Mouse (Mus musculus) lung, embryonic 15.5 days (tissue): Measurements from ENCODE around the gene Rpap3. TPM values are rescaled to one million over a fixed set of nuclear protein-coding genes. Genes with fewer than 3 reads are reported as not detected.
"Not testable (repeated sequence)": the region's sequence is repeated elsewhere in the genome, so short reads cannot be mapped to it uniquely, and the experiment has no call there.

Experiments
- ATAC-seq: fragments of 200-750 bp; cut with Nextera tagmentation; 2 replicates; pipeline ENCODE4 v1.8.0; 2017; ENCODE audit warnings: moderate number of reproducible peaks, borderline replicate concordance; ENCODE audit not compliant: low FRiP score, low TSS enrichment; ENCODE audit errors: extremely low read depth
- H3K27ac ChIP-seq: fragments of 300-500 bp; sonication (generic); 2 replicates; pipeline ENCODE4 v1.5.1; 2015; ENCODE audit warnings: moderate library complexity, mild to moderate bottlenecking, inconsistent platforms
- H3K27me3 ChIP-seq: fragments of 300-500 bp; sonication (generic); 2 replicates; pipeline ENCODE4 v1.6.1; 2015; ENCODE audit warnings: inconsistent platforms
- H3K36me3 ChIP-seq: fragments of 300-500 bp; sonication (generic); 2 replicates; pipeline ENCODE4 v1.6.1; 2015; ENCODE audit warnings: inconsistent platforms
- H3K4me1 ChIP-seq: fragments of 300-500 bp; sonication (generic); 2 replicates; pipeline ENCODE4 v1.6.1; 2015; ENCODE audit warnings: inconsistent platforms
- H3K4me2 ChIP-seq: fragments of 300-500 bp; sonication (generic); 2 replicates; pipeline ENCODE4 v1.6.1; 2015; ENCODE audit warnings: inconsistent platforms, mild to moderate bottlenecking, moderate library complexity
- H3K4me3 ChIP-seq: fragments of 300-500 bp; sonication (generic); 2 replicates; pipeline ENCODE4 v1.5.1; 2015; ENCODE audit warnings: mild to moderate bottlenecking, inconsistent platforms
- H3K9ac ChIP-seq: fragments of 300-500 bp; sonication (generic); 2 replicates; pipeline ENCODE4 v1.6.1; 2015; ENCODE audit warnings: inconsistent platforms
- H3K9me3 ChIP-seq: fragments of 300-500 bp; sonication (generic); 2 replicates; pipeline ENCODE4 v1.6.1; 2016; ENCODE audit warnings: inconsistent platforms
- WGBS: fragments of 180-500 bp; shearing (Covaris S2); methylation state at CpG from one replicate; pipeline ENCODE4 v1.1.7; 2015; 5-methylcytosine and 5-hydroxymethylcytosine counted together
- polyA plus RNA-seq: library from polyadenylated mRNA; unstranded; fragments of >200 nt; fragmentation: Nextera tagmentation; extraction: Ambion mirVana; gene quantifications from 2 replicates; pipeline ENCODE4 v1.2.1, GENCODE M21; 2015

Gene Rpap3
- polyA plus RNA-seq, 1 experiment from 2014 or later: 24.6 TPM

DNA sequence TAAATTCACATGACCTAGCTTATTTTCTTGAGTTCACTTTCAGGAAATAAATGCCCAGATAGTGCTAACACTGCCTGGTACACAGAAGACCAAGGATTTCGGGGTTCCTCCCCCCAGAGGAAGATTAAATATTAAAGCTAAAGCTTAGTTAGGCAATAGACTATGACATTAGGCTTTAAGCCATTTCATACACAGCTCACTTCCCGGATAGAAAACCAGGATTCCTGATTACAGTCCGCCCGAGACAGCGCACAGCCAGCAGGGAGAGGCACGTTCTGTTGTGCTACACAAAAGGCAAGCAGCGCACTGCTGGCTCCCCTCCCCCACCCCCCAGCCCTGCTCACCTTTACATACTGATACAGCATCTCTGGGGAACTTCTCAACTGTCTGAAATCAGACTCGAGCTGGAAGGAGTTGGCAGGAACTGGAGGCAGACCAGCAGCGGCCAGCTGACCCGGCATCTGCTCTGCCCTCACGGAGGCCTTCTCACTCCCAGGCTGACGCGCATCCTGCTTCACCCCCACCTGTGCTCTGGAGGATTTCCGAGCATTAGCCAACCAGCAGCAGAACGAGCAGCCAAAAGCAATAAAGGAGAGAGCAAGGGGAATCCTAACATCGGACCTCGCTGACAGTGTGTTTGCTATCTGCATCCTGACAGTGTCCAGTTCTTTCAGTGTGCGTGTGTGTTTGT is 25.5 kb downstream of the Rpap3 start:
- H3K9me3 ChIP-seq: no peaks in the 10 kb centered on the region
- H3K9ac ChIP-seq: no peak overlapping the region
- H3K4me3 ChIP-seq: no peak overlapping the region
- no peak overlapping the region for H3K27ac ChIP-seq
- H3K4me1 ChIP-seq: no peaks in the 10 kb centered on the region
- H3K27me3 ChIP-seq: no peaks in the 10 kb centered on the region
- no peak for ATAC-seq
- peaks cover 79% of the 10 kb centered on the region for H3K36me3 ChIP-seq
- no peak overlapping the region for H3K4me2 ChIP-seq
- 77% methylated on average over 18 of the region's 18 CpGs for WGBS

DNA sequence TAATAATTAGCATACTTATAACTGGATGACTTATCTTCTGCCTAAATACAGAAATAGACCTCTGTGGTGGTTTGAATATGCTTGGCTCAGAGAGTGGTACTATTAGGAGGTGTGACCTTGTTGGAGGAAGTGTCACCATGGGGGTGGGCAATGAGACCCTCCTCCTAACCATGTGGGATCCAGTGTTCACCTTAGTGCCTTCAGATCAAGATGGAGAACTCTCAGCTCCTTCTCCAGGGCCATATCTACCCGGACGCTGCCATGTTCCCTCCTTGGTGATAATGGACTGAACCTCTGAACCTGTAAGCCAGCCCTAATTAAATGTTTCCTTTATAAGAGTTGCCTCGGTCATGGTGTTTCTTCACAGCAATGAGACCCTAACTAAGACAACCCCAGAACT is 28.3 kb downstream of the Rpap3 start:
- H3K9ac ChIP-seq: no peak overlapping the region
- no peaks in the 10 kb centered on the region for H3K9me3 ChIP-seq
- ATAC-seq: no peak
- peaks cover 68% of the 10 kb centered on the region for H3K36me3 ChIP-seq
- H3K4me3 ChIP-seq: no peak overlapping the region
- no peak overlapping the region for H3K27ac ChIP-seq
- no peak overlapping the region for H3K4me2 ChIP-seq
- 88% methylated on average over 3 of the region's 3 CpGs for WGBS
- H3K4me1 ChIP-seq: no peaks in the 10 kb centered on the region
- H3K27me3 ChIP-seq: no peaks in the 10 kb centered on the region

DNA sequence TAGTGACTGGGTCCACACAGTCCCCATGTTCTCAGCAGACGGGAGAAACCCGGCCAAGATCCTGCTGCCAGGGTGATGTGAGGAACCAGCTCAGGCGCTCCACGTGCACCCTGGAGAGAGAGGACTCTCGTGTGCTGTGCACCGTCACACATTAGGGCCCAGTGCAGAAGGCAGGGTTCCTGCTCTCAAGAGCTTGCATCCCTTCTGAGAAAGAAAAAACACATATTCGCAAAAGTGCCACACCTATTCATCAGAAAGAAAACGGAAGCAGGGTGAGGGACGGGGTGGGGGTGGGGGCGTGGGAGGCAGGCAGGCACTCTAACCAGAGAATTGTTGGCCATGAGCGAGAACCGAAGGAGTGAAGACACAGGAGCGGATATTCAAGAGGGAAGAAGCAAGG is 29.7 kb downstream of the Rpap3 start:
- peaks cover 56% of the 10 kb centered on the region for H3K36me3 ChIP-seq
- no peak overlapping the region for H3K4me2 ChIP-seq
- ATAC-seq: no peak
- no peaks in the 10 kb centered on the region for H3K9me3 ChIP-seq
- WGBS: 83% methylated on average over 13 of the region's 13 CpGs
- H3K9ac ChIP-seq: no peak overlapping the region
- no peak overlapping the region for H3K27ac ChIP-seq
- no peaks in the 10 kb centered on the region for H3K4me1 ChIP-seq
- no peaks in the 10 kb centered on the region for H3K27me3 ChIP-seq
- H3K4me3 ChIP-seq: no peak overlapping the region

DNA sequence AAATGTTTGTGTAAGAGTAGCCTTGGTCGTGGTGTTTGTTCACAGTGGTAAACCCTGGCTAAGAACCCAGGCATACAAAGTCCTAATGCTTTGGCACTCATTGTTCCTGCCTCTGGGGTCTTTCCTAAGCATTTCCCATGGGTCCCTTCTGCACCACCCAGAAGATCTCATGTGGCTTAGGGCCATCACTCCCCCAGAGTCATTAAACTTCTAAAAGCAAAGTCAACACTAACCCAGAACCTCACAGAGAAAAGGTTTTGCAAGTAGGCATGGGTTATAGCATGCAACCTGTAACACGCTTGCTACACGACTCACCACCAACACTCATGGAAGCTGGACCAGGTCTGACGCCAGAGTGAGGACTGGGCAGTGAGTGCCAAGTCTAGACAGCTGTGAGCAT is 31.2 kb downstream of the Rpap3 start:
- Histone ChIP-seq H3K4me1 (no peaks in the 10 kb centered on the region), H3K9ac (no peak overlapping the region), H3K9me3 (no peaks in the 10 kb centered on the region), H3K36me3 (peaks cover 45% of the 10 kb centered on the region), H3K27ac (no peak overlapping the region), H3K4me3 (no peak overlapping the region), H3K4me2 (no peak overlapping the region), H3K27me3 (no peaks in the 10 kb centered on the region)
- no peak for ATAC-seq
- 91% methylated on average over 4 of the region's 4 CpGs for WGBS

DNA sequence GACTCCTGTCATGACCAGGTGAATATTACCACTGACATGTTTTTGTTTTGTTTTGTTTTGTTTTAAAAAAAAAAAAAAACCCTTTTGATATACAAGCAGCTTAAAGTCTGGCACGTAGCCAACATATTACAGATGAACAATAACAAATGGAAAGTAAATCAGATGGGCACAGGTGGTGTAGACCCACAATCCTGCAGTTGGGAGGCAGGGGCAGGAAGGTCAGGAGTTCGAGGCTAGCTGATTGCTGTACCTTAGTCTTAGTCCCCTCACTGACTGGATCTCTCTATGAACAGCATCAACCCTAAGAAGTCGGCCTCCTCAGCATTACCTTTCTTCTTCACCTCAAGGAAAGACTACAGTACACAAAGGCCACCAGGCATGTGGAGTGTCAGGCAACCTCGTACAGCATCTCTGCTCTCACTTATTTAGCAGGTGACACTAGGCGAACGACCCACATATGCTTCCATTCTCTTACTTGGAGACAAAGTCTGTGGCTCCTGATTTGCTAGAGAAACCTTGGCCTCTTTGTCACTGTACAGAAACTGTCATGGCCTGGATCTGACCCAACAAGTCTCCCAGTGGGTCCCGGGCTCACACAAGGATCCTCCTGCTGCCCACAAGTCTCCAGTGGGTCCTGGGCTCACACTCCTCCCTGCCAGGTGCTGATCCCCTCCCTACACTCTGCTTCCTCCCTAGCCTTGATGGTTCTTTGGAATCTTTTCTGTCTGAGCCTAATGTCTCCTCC is 32.2 kb downstream of the Rpap3 start:
- 85% methylated on average over 7 of the region's 7 CpGs for WGBS
- no peak overlapping the region for H3K4me2 ChIP-seq
- peaks cover 41% of the 10 kb centered on the region for H3K36me3 ChIP-seq

DNA sequence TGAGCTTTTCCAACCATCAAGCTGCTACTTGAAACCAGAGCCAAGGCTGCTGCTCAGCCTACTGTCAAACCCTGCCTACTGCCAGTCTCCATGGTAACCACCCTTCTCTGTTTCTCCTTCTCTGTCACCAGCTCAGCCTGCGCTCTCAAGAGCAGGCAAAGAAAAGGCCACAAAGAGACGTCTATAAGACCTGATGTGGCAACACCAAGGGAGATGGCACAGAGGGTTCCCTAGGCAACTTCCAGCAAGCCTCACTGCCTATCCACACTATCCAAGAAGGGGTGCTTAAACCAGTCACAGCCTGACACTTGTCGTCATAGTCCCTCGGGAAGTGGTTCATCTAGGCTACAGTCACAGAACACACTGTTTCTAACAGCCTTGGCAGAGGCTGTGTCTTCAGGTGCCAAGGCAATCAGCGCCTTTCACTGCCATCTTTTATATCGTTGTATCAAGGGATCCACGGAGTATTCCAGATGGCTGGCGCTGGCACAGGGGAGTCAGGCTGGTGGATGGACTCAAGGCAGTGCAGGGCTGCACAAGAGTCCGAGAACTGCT is 33.3 kb downstream of the Rpap3 start:
- Histone ChIP-seq H3K9ac (no peak overlapping the region), H3K4me2 (no peak overlapping the region), H3K4me1 (no peaks in the 10 kb centered on the region), H3K36me3 (peaks cover 30% of the 10 kb centered on the region), H3K4me3 (no peak overlapping the region), H3K27me3 (no peaks in the 10 kb centered on the region), H3K9me3 (no peaks in the 10 kb centered on the region), H3K27ac (no peak overlapping the region)
- WGBS: 75% methylated on average over 9 of the region's 9 CpGs
- 0 out of 2 replicates have a peak, but pooled peaks have one; percentile 5 for ATAC-seq

More for the DNA sequence above, 32.2 kb downstream of the Rpap3 start:
- H3K27ac ChIP-seq: no peak overlapping the region
- H3K9ac ChIP-seq: no peak overlapping the region
- ATAC-seq: no peak
- H3K4me3 ChIP-seq: no peak overlapping the region
- H3K27me3 ChIP-seq: no peaks in the 10 kb centered on the region
- H3K9me3 ChIP-seq: no peaks in the 10 kb centered on the region
- no peaks in the 10 kb centered on the region for H3K4me1 ChIP-seq

DNA sequence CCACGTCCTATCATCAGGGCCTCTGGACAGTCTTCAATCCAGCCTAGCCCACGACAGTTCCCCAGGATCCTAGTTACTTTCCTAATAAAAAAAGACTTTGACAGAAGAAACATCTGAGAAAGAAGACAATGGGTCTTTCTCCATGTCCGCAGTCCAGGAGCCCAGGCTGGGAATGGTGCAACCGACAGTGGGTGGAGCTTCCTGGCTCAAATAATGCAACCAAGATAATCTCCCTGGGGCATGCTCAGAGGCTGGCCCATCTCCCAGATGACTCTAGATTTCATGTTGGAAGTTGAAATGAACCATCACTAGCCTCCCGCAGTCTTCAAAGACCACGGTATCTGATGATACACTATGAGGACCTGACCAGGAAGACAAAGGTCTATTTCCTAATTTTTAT is 35.1 kb downstream of the Rpap3 start:
- Histone ChIP-seq H3K4me1 (no peaks in the 10 kb centered on the region), H3K27ac (no peak overlapping the region), H3K4me2 (no peak overlapping the region), H3K36me3 (peaks cover 15% of the 10 kb centered on the region), H3K4me3 (no peak overlapping the region), H3K9ac (no peak overlapping the region), H3K9me3 (no peaks in the 10 kb centered on the region), H3K27me3 (no peaks in the 10 kb centered on the region)
- no peak for ATAC-seq
- WGBS: 69% methylated on average over 6 of the region's 6 CpGs

DNA sequence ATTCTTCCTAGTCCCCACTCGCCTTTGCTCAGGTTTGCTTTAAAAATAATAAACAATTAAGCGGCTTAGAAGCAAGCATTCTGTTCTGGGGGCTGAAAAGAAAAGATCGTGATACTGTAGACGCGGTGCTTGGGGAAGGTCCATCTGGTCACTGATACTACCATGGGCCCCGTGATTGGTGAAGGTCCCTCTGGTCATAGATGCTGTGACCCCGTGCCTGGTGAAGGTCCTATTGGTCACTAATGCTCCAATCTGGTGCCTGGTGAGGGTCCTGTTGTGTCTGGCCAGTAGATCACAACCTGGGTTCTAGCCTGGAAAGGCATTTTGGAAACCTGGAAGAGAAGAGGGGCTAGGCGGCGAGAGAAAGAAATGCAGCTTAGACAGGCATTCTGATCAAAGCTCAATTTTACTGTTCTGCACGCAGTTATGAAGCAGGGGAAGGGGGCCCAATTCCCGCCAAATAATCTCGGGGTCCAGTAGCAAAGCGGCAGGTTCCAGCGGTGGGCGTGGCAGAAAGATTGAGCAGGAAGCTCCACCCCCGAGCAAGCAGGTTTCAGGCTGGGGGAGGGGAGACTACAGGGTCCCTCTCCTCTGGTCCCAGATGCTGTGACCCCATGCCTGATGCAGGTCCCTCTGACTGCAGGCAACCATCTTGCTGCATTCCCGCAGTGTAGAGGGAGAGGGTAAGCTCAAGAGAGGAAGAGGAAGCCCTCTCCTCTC is 37.3 kb downstream of the Rpap3 start:
- not testable (repeated sequence) for H3K9me3 ChIP-seq, H3K4me1 ChIP-seq, H3K27ac ChIP-seq, H3K9ac ChIP-seq, ATAC-seq, H3K4me3 ChIP-seq, H3K4me2 ChIP-seq, H3K36me3 ChIP-seq, H3K27me3 ChIP-seq
- WGBS: 68% methylated on average over 17 of the region's 17 CpGs

DNA sequence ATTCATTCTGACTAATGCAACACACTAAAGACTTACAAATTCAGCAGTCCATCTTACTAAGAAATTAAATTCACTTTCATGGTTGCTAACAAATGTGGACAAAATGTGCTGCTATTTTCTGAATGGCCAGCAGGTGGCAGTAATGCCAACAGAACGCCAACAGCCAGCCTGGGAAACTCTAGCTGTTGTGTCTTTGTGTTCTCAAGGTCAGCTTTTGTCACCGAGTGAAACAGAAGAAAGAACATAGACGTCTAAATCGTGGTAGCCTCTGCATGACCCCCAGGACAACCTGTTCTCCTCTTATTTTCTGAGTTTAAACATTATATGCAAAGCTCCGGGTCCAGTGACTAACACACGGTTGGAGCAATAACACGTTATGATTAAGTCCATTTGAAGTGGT is 38.2 kb downstream of the Rpap3 start:
- Histone ChIP-seq H3K27ac (no peak overlapping the region), H3K9me3 (no peaks in the 10 kb centered on the region), H3K27me3 (no peaks in the 10 kb centered on the region), H3K36me3 (no peaks in the 10 kb centered on the region), H3K4me1 (no peaks in the 10 kb centered on the region), H3K9ac (no peak overlapping the region), H3K4me2 (no peak overlapping the region; the same call in 1 of the 2 replicates), H3K4me3 (no peak overlapping the region)
- 24% methylated on average over 7 of the region's 7 CpGs for WGBS
- no peak for ATAC-seq

DNA sequence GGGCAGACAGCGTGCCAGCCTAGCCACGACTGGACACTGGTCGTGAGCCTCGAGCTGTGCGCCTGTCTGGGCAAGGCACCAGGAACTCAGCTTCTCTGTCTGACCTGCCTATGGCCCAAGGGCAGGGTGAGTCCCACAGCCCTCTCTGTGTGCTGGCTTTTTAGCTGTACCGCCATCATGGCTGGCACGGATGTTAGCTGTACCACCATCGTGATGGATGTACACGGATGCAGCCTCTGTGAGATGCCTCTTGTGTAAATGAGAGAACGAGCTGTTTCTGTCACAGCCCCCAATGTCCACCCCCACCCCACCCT is 39.2 kb downstream of the Rpap3 start:
- no peaks in the 10 kb centered on the region for H3K9me3 ChIP-seq
- 90% methylated on average over 10 of the region's 10 CpGs for WGBS
- no peak overlapping the region for H3K4me2 ChIP-seq
- H3K36me3 ChIP-seq: no peaks in the 10 kb centered on the region
- no peak overlapping the region for H3K27ac ChIP-seq
- no peak overlapping the region for H3K4me3 ChIP-seq
- H3K27me3 ChIP-seq: no peaks in the 10 kb centered on the region
- no peaks in the 10 kb centered on the region for H3K4me1 ChIP-seq
- ATAC-seq: no peak
- H3K9ac ChIP-seq: no peak overlapping the region

DNA sequence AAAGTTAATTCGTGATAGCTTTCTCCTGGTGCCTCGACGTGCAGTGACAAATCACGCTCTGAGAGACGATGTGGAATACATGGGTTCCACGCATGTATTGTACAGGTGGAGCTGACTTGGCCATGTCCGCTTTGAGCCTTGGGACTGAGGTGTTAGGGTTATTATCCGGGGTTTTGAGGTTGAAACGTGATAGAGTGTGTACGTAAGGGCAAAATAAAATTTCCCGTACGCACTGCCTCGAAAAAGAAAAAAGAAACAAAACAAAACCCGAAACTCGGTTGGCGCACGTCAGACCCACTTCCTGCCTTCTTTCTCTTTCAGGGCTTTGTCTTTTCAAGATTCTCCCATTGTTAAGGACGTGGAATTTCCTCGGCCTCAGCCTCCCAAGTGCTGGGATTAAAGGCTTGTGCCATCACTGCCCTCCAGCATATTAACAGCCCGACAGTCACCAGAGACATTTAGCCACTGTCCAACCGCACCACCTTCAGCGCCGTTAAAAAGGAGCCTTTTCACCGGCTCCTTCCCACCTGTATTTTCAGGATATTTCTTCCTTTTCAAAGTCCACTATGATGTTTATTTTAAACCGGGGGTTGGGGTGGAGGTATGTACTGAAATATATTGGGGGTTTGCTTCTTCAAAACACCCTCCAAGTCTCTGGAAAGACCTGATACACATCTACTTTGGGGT is 39.7 kb downstream of the Rpap3 start:
- 72% methylated on average over 25 of the region's 25 CpGs for WGBS
- H3K27me3 ChIP-seq: no peaks in the 10 kb centered on the region
- no peak for ATAC-seq
- H3K36me3 ChIP-seq: no peaks in the 10 kb centered on the region
- H3K4me2 ChIP-seq: no peak overlapping the region
- no peak overlapping the region for H3K27ac ChIP-seq
- no peaks in the 10 kb centered on the region for H3K9me3 ChIP-seq
- no peak overlapping the region for H3K4me3 ChIP-seq
- no peak overlapping the region for H3K9ac ChIP-seq
- H3K4me1 ChIP-seq: no peaks in the 10 kb centered on the region
